Mouse (Mus musculus) CD4-positive helper T cell, adult 2 months (primary cell): ENCODE measurements around the gene Cir1.
A peak's percentile ranks its signal among the peaks of the same experiment; 100 is the strongest.

Source experiments
- DNase-seq: peaks from one replicate; pipeline ENCODE4 v3.0.0-alpha.2; 2012; ENCODE audit warnings: low read depth, missing footprints, low spot score

Cir1 gene

GRCm38 (mm10) chr2:73301979-73302378, 10.5 kb downstream of the Cir1 start:
- no peak for DNase-seq

DNA sequence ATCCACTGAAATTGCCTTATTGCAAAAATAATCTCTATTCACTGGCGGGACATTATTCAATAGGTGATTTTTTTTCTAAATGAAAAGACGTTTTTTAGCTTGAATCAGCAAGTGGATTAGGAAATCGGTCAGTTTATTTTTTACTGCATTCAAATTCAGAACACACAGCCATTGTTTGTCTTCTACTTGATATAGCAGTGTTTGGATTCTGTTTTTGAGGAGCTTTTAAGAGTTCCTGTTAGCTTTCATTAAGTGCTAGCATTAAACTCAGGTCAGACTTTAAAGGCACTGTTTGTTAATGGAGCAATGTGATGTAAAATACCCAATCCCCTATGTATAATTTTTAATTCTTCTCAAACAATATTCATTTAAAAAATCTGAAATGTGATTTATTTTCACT, 13.7 kb downstream of the Cir1 start:
- no peak for DNase-seq

DNA sequence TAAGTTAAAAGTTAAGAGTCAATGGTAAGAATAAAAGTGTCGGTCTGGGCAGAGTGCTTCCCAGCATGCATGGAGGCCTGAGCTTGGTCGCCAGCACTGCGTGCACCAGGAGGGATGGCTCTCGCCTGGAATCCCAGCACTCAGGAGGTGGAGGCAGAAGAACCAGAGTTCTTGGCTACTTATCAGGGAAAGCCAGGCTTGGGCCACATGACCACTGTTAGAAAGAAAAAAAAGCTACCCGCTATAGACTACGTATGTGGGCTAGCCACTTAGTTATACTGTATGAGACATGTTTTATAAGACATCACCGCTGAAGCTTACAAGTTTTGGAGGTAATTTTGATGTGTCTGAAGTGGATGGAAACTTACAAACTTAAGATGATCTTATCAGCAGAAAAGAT, 14.3 kb downstream of the Cir1 start:
- DNase-seq = peak; percentile 15

DNA sequence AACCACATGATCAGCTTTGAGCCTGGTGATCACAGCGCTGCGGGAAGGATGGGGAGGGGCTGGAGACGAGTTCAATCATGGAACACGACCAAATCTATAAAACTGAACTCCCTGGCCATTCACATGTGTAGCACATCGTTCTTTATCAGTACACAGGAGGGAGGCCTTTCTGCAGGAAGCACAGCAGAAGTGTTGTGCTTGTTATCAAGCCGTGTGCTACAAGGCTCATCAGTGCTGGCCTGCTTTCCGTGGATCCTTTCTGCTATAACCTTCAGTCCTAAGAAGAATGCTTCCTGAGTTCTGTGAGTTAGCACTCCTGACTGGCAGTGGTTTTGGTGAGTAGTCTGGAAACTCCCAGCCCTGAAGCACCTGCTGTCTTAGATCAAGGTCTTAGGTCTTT, 17.5 kb downstream of the Cir1 start:
- DNase-seq = no peak

DNA sequence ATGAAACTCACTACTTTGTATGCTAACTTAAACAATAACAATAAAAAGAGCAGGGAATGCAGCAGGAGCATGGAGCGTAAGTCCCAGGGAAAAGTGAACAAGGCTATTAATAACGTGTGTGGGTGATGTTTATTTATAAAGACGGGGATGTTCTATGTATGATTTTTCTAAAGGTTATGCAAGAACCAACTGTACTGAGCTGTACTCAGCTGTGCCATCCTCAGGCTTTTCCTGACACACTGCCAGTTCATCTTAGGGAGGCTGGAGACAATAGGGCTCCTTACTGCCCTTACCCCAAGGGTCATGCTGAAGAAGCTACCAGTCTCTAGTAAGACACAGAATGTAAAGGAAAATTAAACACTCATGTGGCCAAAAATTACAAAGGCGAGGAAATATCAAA, 21.4 kb downstream of the Cir1 start:
- no peak for DNase-seq

GRCm38 (mm10) chr2:73285630-73286029, 26.9 kb downstream of the Cir1 start:
- DNase-seq = peak; percentile 37

- DNase-seq = no peak
These were observed 30.8 kb downstream of the Cir1 start for GRCm38 (mm10) chr2:73281707-73282106.

- peak; percentile 23 for DNase-seq
These were observed 31.3 kb downstream of the Cir1 start for GRCm38 (mm10) chr2:73281048-73281661.

DNA sequence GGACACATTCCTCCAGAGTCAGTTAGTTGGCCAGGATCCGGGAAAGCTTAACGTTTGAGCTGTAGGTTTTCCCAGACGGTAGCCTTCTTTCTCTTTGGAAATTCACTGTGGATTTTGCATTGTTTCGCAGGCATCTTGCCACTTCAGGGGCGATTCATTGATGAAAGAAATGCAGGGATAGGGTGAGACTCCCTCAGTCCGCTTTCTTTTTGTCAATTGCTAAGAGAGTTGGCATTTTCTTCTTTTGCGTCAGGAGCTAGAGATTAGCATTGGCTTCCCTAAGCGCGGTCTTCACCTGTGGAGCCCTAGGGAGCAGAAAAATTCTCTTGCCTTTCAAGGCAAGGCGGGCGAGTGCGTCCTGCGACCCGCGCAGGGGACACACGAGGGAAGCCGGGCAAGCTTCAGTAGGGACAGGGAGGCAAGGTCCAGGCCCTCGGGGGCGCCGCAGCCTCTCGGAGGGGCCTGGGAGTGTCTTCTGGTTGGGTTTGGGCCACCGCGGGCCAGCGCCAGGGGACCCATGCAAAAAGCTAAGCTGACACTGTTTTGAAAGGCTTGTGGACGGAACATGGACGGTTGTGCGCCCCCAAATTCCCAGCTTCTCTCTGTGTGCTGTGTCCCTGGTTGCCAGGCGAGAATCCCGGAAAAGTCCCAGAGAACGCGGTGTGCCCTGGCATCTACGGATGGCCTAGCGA, 32.0 kb downstream of the Cir1 start:
- peak; percentile 16 for DNase-seq

GRCm38 (mm10) chr2:73279271-73280038, 33.0 kb downstream of the Cir1 start:
- DNase-seq = peak; percentile 10

GRCm38 (mm10) chr2:73278869-73279268, 33.6 kb downstream of the Cir1 start:
- no peak for DNase-seq

GRCm38 (mm10) chr2:73278131-73278854, 34.2 kb downstream of the Cir1 start:
- peak; percentile 87 for DNase-seq

DNA sequence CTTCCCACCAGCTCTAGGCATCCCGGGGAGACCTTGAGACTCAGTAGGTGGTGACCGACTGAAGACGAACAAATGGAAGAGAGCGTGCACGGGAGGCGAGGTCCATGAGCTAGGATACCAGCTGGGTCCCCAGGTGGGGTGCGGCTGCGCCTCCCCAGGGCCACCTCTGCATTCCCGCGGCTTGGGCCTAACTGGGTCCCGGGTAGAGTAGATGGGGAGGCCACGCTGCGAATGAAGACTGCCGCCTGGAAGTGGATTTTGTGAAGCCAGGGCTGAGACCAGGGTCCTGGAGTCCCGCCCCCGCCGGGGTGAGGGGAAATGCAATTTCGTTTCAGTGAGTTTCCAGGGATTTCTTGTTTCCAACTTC, 34.8 kb downstream of the Cir1 start:
- DNase-seq = peak; percentile 18

DNA sequence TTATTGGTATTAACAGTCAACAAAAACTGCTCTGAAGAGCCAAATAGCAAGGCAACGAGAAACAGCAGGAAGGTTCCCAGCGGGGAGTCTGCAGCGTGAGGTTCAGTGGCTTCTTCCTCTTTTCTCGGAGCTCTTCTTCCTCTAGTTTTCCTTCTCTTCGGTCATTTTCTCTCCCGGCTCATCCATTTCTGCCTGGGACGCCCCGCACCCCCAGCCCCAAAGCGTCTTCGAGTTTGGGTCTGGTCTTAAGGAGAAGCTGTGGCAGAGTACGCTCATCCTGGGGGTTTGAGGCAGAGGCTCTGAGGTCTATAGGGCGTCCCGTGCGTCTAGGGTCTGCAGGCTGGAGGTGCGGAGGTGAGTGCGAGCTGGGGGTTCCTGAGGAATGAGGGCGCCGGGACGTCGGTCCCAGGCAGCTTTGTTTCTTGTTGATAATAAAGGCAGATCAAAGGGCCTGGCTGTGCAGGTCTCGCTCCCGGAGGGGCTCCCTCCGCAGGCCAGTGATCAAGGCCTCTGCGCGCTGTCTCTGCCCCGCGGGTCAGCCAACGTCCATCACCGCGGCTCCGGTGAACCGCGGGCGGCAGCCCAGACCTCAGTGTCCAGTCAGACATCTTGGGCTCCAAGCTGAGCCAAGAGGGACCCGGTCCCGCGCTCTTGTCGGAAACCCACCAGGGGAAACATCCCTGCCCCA, 35.3 kb downstream of the Cir1 start:
- DNase-seq = peak; percentile 15

DNA sequence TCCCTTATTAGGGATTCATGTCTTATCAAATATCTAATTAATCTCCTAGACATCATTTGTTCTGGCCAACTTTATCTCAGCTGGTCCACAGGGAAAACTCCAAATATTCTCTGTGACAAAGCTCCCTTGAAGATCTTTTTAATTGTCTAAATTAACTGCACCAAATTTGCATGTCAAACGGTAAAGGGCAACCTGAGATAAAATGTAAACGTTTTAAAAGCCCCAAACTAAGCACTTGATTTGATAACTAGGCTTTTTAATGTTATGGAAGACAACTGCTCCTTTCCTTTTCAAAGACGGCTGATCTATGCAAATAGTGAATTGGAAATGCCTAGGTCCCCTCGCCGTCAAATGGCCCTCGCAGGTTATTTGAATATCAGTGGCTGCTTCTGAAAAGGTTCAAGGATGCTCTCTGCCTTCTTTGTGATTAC, 36.3 kb downstream of the Cir1 start:
- no peak for DNase-seq

DNA sequence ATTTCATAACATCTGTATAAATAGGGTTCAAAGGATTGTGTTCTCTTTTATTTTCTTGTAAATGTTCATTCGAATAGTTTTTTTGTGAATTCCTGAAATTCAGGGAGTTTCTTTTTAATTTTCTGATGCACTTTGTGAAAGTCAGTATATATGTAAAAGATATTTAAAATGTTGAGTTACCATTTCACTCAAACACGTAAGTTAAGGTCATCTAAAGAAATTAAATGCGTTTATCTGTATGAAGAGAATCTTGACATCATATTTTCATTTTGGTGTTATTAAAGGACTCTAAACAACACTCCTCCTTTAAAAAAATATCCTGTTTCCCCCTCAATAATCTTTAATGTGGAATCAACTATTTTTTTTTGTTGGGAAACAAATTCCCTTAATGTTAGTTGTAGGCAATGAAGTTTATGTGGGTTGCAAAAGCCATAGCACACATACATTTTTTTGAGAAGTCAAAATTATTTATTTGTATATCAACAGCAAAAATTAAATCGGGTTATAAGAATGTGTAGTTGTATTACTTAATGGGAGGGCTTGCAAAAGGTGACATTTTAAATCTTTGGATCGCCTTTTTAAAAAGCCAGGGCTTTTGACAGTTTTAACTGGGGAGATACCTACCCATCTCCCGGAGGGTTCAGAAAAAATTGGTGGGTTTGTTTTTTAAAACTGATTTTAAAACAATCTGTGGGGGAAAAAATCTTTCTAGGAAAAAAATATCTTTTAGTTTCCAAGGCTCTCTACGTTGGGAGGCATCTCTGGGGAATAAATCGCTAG, 37.0 kb downstream of the Cir1 start:
- DNase-seq = peak; percentile 11

GRCm38 (mm10) chr2:73274119-73274920, 38.2 kb downstream of the Cir1 start:
- peak; percentile 57 for DNase-seq

DNA sequence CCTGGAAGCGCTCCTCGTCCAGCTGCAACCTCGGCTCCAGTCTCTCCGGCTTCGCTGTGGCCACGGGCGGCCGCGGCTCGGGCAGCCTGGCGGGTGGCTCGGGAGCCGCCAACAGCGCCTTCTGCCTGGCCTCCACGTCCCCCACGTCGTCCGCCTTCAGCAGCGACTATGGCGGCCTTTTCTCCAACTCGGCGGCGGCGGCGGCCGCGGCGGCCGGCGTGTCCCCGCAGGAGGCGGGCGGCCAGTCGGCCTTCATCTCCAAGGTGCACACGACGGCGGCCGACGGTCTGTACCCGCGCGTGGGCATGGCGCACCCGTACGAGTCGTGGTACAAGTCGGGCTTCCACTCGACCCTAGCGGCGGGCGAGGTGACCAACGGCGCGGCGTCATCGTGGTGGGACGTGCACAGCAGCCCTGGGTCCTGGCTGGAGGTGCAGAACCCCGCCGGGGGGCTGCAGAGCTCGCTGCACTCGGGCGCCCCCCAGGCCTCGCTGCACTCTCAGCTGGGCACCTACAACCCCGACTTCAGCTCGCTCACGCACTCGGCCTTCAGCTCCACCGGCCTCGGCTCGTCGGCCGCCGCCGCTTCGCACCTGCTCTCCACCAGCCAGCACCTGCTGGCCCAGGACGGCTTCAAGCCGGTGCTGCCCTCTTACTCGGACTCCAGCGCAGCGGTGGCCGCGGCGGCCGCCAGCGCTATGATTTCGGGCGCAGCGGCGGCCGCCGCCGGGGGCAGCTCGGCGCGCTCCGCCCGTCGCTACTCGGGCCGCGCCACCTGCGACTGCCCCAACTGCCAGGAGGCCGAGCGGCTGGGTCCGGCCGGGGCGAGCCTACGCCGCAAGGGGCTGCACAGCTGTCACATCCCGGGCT, 39.0 kb downstream of the Cir1 start:
- DNase-seq = peak; percentile 33
